Mouse (Mus musculus): ENCODE data around the gene Rprd1b. TPM values are rescaled to one million over a fixed set of nuclear protein-coding genes. Genes with fewer than 3 reads are reported as not detected.

Rprd1b gene
- polyA plus RNA-seq, 2 experiments: 14.1 to 21.6 TPM

DNA sequence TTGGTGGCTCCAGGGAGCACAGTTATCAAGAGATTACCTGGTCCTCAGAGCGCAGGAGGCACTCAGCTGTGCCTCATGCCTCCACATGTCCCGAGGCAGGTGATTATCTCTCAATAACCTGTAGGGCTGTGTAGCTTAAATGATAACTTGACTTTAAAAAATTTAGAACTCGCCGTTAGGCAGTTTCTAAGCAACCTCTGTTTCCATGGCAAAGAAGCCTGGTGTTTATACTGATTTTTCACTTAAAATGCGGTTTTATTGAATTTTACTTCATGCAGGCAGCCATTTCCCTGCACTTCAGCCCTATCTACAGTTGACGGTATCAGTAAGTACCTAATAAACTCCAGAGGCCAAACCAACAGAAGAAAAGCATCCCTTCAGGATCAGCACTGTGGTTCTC, 42.1 kb upstream of the Rprd1b start:
- no peak overlapping the region for H3K9ac ChIP-seq (replicated peaks)
- no peaks in the 10 kb centered on the region for H3K36me3 ChIP-seq (replicated peaks; ENCODE audit: control insufficient read depth, insufficient read depth, low read depth)
- 65% methylated on average over 6 of the region's 6 CpGs for WGBS (ENCODE audit: insufficient replicate concordance)
- TF ChIP-seq CTCF (IDR thresholded peaks at IDR 0.05; ENCODE audit: low read depth): no peak
- no peak for TF ChIP-seq EP300 (IDR thresholded peaks at IDR 0.05; ENCODE audit: low read depth)
- H3K27me3 ChIP-seq (ENCODE audit: control insufficient read depth, insufficient read depth, low read length): no peaks in the 10 kb centered on the region
- no peak overlapping the region for H3K4me2 ChIP-seq (ENCODE audit: low read depth)
- ATAC-seq (ENCODE audit: insufficient read depth) (no peak), DNase-seq (ENCODE audit: low read depth in 3 of 3, low spot score in 3 of 3) (no peak)
- H3K27ac ChIP-seq: no peak overlapping the region
- no peaks in the 10 kb centered on the region for H3K4me1 ChIP-seq (replicated peaks; ENCODE audit: control insufficient read depth in 2 of 2, insufficient read depth in 2 of 2, low read length in 1 of 2)
- no peaks in the 10 kb centered on the region for H3K9me3 ChIP-seq (ENCODE audit: control insufficient read depth, low read length)
- no peak overlapping the region for H3K4me3 ChIP-seq (ENCODE audit: insufficient read depth in 1 of 2, low read depth in 2 of 2, low read length in 2 of 2)

DNA sequence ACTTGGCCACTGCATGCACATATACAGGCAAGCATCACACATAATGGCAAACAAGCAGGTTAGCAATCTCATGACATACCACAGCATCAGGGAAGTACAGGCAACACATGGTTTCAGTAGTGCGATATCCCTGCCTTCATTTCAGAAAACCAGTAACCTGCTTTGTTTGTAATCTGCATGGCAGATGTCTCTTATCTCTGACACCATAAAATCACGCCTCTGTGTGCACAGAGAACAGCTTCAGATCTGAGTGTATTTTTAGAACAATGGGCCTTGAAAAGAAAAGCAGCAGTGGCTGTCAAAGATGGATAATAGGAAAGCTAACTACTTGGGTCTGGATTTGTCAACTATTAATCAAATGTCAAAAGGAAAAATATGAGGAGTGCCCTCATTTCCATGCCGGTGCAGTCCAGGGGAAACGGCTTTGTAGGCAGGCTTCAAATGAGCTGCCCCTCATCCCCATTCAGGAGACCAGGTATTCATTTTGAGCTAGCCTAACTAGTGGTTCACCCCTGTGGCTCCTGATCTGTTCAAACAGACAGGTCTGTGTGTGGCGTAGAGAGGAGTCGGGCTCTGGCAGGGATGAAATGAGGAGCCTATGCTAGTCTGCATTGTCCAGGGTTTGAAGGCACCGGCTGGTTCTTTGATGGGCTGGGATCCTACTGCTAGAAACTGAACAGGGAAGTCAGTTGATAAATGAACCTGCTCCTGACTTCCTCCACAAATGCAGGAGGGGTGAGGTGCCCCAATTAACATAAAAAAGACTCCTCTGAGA, 39.7 kb upstream of the Rprd1b start:
- Histone ChIP-seq H3K4me3 (ENCODE audit: insufficient read depth in 1 of 2, low read depth in 2 of 2, low read length in 2 of 2) (no peak overlapping the region), H3K9ac (replicated peaks) (no peak overlapping the region), H3K9me3 (ENCODE audit: control insufficient read depth, low read length) (no peaks in the 10 kb centered on the region), H3K36me3 (replicated peaks; ENCODE audit: control insufficient read depth, insufficient read depth, low read depth) (peaks cover 6% of the 10 kb centered on the region), H3K4me2 (ENCODE audit: low read depth) (no peak overlapping the region), H3K27me3 (ENCODE audit: control insufficient read depth, insufficient read depth, low read length) (no peaks in the 10 kb centered on the region), H3K27ac (no peak overlapping the region), H3K4me1 (replicated peaks; ENCODE audit: control insufficient read depth in 2 of 2, insufficient read depth in 2 of 2, low read length in 1 of 2) (no peaks in the 10 kb centered on the region)
- ATAC-seq (ENCODE audit: insufficient read depth) (no peak), DNase-seq (ENCODE audit: low read depth in 3 of 3, low spot score in 3 of 3) (no peak)
- no peak for TF ChIP-seq EP300 (IDR thresholded peaks at IDR 0.05; ENCODE audit: low read depth)
- TF ChIP-seq CTCF (IDR thresholded peaks at IDR 0.05; ENCODE audit: low read depth): no peak
- 61% methylated on average over 7 of the region's 7 CpGs for WGBS (ENCODE audit: insufficient replicate concordance)

DNA sequence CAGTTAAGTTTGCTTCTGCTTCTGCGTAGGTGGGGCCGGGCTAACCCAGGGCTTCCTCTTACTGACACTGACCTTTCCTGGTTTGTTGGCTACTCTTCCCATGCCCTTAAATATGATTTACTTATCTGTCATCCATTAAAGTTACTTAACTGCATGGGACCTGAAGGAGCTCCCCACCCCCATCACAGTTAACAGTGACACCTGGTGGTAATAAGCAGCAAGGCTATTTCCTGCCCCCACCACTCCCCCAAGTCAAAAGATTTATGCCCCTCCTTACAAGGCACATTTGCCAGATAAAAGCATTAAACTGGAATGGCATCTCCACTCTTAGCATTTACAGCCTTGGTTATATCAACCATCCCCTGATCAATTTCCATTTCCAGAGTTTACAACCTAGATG, 38.4 kb upstream of the Rprd1b start:
- ATAC-seq (ENCODE audit: insufficient read depth) (no peak), DNase-seq (ENCODE audit: low read depth in 3 of 3, low spot score in 3 of 3) (no peak)
- Histone ChIP-seq H3K4me2 (ENCODE audit: low read depth) (no peak overlapping the region), H3K4me1 (replicated peaks; ENCODE audit: control insufficient read depth in 2 of 2, insufficient read depth in 2 of 2, low read length in 1 of 2) (no peaks in the 10 kb centered on the region), H3K9ac (replicated peaks) (no peak overlapping the region), H3K9me3 (ENCODE audit: control insufficient read depth, low read length) (no peaks in the 10 kb centered on the region), H3K27ac (no peak overlapping the region), H3K27me3 (ENCODE audit: control insufficient read depth, insufficient read depth, low read length) (no peaks in the 10 kb centered on the region), H3K4me3 (ENCODE audit: insufficient read depth in 1 of 2, low read depth in 2 of 2, low read length in 2 of 2) (no peak overlapping the region), H3K36me3 (replicated peaks; ENCODE audit: control insufficient read depth, insufficient read depth, low read depth) (peaks cover 9% of the 10 kb centered on the region)
- no peak for TF ChIP-seq EP300 (IDR thresholded peaks at IDR 0.05; ENCODE audit: low read depth)
- TF ChIP-seq CTCF (IDR thresholded peaks at IDR 0.05; ENCODE audit: low read depth): peak; percentile 48
- WGBS (ENCODE audit: insufficient replicate concordance): 85% methylated on average over 2 of the region's 2 CpGs

GRCm38 (mm10) chr2:157991026-157991425, 37.3 kb upstream of the Rprd1b start:
- DNase-seq (ENCODE audit: low read depth in 3 of 3, low spot score in 3 of 3) (no peak), ATAC-seq (ENCODE audit: insufficient read depth) (no peak)
- H3K9ac ChIP-seq (replicated peaks): no peak overlapping the region
- H3K27ac ChIP-seq: no peak overlapping the region
- WGBS (ENCODE audit: insufficient replicate concordance): 44% methylated on average over 6 of the region's 6 CpGs
- H3K9me3 ChIP-seq (ENCODE audit: control insufficient read depth, low read length): no peaks in the 10 kb centered on the region
- no peak for TF ChIP-seq CTCF (IDR thresholded peaks at IDR 0.05; ENCODE audit: low read depth)
- no peak for TF ChIP-seq EP300 (IDR thresholded peaks at IDR 0.05; ENCODE audit: low read depth)
- H3K27me3 ChIP-seq (ENCODE audit: control insufficient read depth, insufficient read depth, low read length): no peaks in the 10 kb centered on the region
- H3K4me1 ChIP-seq (replicated peaks; ENCODE audit: control insufficient read depth in 2 of 2, insufficient read depth in 2 of 2, low read length in 1 of 2): no peaks in the 10 kb centered on the region
- H3K36me3 ChIP-seq (replicated peaks; ENCODE audit: control insufficient read depth, insufficient read depth, low read depth): peaks cover 10% of the 10 kb centered on the region
- H3K4me2 ChIP-seq (ENCODE audit: low read depth): no peak overlapping the region
- no peak overlapping the region for H3K4me3 ChIP-seq (ENCODE audit: insufficient read depth in 1 of 2, low read depth in 2 of 2, low read length in 2 of 2)

DNA sequence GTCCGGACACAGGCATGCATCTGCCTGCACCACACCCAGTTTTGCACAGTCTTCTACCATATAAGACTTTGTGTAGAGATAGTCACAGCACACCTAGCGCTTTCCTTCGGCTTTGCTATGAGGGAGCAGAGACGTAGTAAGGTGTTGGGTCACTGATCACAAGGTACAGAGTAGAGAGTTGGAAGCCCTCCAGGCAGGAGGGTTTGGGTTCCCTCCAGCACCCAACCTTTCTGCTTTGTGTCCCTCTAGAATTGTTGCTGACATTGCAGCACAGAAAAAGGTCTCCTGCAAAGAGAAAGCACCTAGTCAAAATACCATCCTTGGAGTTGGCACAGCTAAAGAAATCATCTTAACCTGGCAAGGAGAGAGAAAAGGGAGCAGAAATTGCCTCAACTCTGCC, 35.8 kb upstream of the Rprd1b start:
- H3K4me2 ChIP-seq (ENCODE audit: low read depth): no peak overlapping the region
- H3K27ac ChIP-seq: no peak overlapping the region
- no peak overlapping the region for H3K4me3 ChIP-seq (ENCODE audit: insufficient read depth in 1 of 2, low read depth in 2 of 2, low read length in 2 of 2)
- ATAC-seq (ENCODE audit: insufficient read depth) (no peak), DNase-seq (ENCODE audit: low read depth in 3 of 3, low spot score in 3 of 3) (no peak)
- TF ChIP-seq EP300 (IDR thresholded peaks at IDR 0.05; ENCODE audit: low read depth) (no peak), CTCF (IDR thresholded peaks at IDR 0.05; ENCODE audit: low read depth) (no peak)
- peaks cover 10% of the 10 kb centered on the region for H3K36me3 ChIP-seq (replicated peaks; ENCODE audit: control insufficient read depth, insufficient read depth, low read depth)
- WGBS (ENCODE audit: insufficient replicate concordance): 90% methylated on average over 4 of the region's 4 CpGs
- no peaks in the 10 kb centered on the region for H3K4me1 ChIP-seq (replicated peaks; ENCODE audit: control insufficient read depth in 2 of 2, insufficient read depth in 2 of 2, low read length in 1 of 2)
- H3K9ac ChIP-seq (replicated peaks): no peak overlapping the region
- H3K9me3 ChIP-seq (ENCODE audit: control insufficient read depth, low read length): no peaks in the 10 kb centered on the region
- no peaks in the 10 kb centered on the region for H3K27me3 ChIP-seq (ENCODE audit: control insufficient read depth, insufficient read depth, low read length)

All from liver, embryonic 14.5 days (tissue).